Mouse (Mus musculus) embryonic facial prominence, embryonic 15.5 days (tissue): Measurements from ENCODE around the gene Adam19. TPM values are rescaled to one million over a fixed set of nuclear protein-coding genes. Genes with fewer than 3 reads are reported as not detected.
A peak's percentile ranks its signal among the peaks of the same experiment; 100 is the strongest.

Experiments used
- ATAC-seq: fragments of 200-750 bp; cut with Nextera tagmentation; 2 replicates; pipeline ENCODE4 v1.8.0; 2017; ENCODE audit warnings: low read depth, moderate TSS enrichment; ENCODE audit not compliant: insufficient number of reproducible peaks, low FRiP score, low TSS enrichment
- H3K27ac ChIP-seq: fragments of 300-500 bp; sonication (generic); replicated peaks from 2 replicates; pipeline ENCODE4 v1.5.1; 2015; ENCODE audit warnings: mild to moderate bottlenecking, inconsistent platforms
- H3K27me3 ChIP-seq: fragments of 300-500 bp; sonication (generic); 2 replicates; pipeline ENCODE4 v1.6.1; 2015; ENCODE audit warnings: inconsistent platforms
- H3K36me3 ChIP-seq: fragments of 300-500 bp; sonication (generic); 2 replicates; pipeline ENCODE4 v1.6.1; 2015; ENCODE audit warnings: mild to moderate bottlenecking, inconsistent platforms
- H3K4me1 ChIP-seq: fragments of 300-500 bp; sonication (generic); 2 replicates; pipeline ENCODE4 v1.6.1; 2015; ENCODE audit warnings: inconsistent platforms
- H3K4me2 ChIP-seq: fragments of 300-500 bp; sonication (generic); replicated peaks from 2 replicates; pipeline ENCODE4 v1.6.1; 2015; ENCODE audit warnings: mild to moderate bottlenecking, inconsistent platforms
- H3K4me3 ChIP-seq: fragments of 300-500 bp; sonication (generic); replicated peaks from 2 replicates; pipeline ENCODE4 v1.5.1; 2015; ENCODE audit warnings: mild to moderate bottlenecking, inconsistent platforms
- H3K9ac ChIP-seq: fragments of 300-500 bp; sonication (generic); 2 replicates; pipeline ENCODE4 v1.6.1; 2015; ENCODE audit warnings: inconsistent platforms
- H3K9me3 ChIP-seq: fragments of 300-500 bp; sonication (generic); replicated peaks from 2 replicates; pipeline ENCODE4 v1.6.1; 2016; ENCODE audit warnings: inconsistent platforms
- WGBS: fragments of 180-500 bp; shearing (Covaris S2); methylation state at CpG from one replicate; pipeline ENCODE4 v1.1.7; 2015; 5-methylcytosine and 5-hydroxymethylcytosine counted together
- microRNA-seq: library from miRNA; unstranded; fragments of <30 nt; microRNA quantifications from one replicate; pipeline ENCODE4, GENCODE M21; 2016; ENCODE audit warnings: borderline number of aligned reads
- polyA plus RNA-seq: library from polyadenylated mRNA; unstranded; fragments of >200 nt; fragmentation: Nextera tagmentation; extraction: Ambion mirVana; gene quantifications from 2 replicates; pipeline ENCODE4 v1.2.1, GENCODE M21; 2015

Adam19 gene
- polyA plus RNA-seq, 1 experiment from 2014 or later, result 13.4 TPM

DNA sequence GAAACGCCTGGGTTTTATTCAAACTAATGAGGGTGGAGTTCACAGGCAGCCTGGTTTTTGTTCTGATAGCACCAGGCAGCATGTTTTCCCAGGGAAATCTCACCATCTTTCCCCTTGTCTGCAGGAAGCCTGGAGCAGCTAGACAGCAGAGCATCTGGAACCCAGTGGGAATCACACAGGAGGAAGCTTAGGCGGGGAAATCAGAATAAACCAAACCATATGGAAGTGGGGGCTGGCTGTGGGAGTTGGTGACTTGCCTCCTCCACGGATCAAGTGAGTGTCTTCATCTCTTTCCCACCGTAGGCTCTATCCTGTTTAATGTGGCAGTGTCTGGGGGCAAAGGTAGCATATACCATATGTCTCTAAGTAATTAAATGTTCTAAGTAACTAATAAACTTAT is 129.7 kb downstream of the Adam19 start:
- H3K4me2 ChIP-seq, result no peak overlapping the region
- peak; percentile 54; the same call in 1 of the 2 replicates for ATAC-seq
- H3K27ac ChIP-seq, result peak overlapping the region; percentile 65; the same call in 1 of the 2 replicates
- WGBS, result 21% methylated on average over 4 of the region's 4 CpGs
- H3K27me3 ChIP-seq, result no peaks in the 10 kb centered on the region
- no peak overlapping the region for H3K9ac ChIP-seq
- H3K9me3 ChIP-seq, result no peaks in the 10 kb centered on the region
- H3K36me3 ChIP-seq, result no peaks in the 10 kb centered on the region
- peaks cover 23% of the 10 kb centered on the region; the same call in 1 of the 2 replicates for H3K4me1 ChIP-seq
- H3K4me3 ChIP-seq, result no peak overlapping the region

DNA sequence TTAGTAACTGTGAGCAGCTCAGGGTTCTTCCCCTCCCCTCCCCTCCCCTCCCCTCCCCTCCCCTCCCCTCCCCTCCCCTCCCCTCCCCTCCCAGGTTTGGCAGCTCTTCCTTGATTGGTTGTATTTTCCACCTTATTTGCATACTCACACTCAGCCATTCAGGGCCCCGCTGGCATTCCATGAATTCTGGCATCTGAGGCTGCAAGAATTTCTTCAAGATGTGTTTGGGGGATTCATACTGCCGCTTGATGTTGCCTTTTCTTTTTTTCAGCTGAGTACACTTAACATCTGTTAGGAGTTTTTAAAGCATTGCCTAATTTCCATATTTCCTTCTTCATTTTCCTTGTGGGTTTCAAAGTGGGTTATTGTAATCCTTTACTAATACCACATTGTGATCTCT is 132.5 kb downstream of the Adam19 start:
- no peak overlapping the region for H3K4me3 ChIP-seq
- H3K27me3 ChIP-seq, result no peaks in the 10 kb centered on the region
- no peak overlapping the region for H3K4me2 ChIP-seq
- 11% methylated on average over 2 of the region's 2 CpGs for WGBS
- H3K9me3 ChIP-seq, result no peaks in the 10 kb centered on the region
- H3K9ac ChIP-seq, result no peak overlapping the region
- H3K4me1 ChIP-seq, result peaks cover 23% of the 10 kb centered on the region; the same call in 1 of the 2 replicates
- H3K36me3 ChIP-seq, result no peaks in the 10 kb centered on the region
- 0 out of 2 replicates have a peak, but pooled peaks have one; percentile 39 for ATAC-seq
- H3K27ac ChIP-seq, result peak overlapping the region; percentile 71; the same call in 1 of the 2 replicates

DNA sequence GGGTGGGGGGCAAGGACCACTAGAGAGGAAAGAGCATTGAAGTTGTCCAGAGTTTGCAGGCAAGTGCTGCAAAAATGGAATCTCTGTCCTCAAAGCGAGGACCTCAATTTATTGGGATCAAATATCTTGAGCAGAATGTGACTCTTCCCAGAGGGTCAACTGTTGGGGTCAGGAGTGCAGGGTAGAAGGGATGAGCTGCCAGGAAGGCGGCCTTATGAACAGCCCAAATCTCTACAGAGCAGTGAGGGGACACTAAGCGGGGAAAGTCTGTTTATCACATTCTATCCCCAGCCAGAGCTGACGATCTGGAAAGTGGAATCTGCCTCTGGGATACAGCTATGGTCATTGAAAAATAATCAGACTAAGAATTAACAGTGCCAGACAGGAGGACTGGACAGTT is 138.4 kb downstream of the Adam19 start:
- H3K36me3 ChIP-seq, result no peaks in the 10 kb centered on the region
- H3K27me3 ChIP-seq, result no peaks in the 10 kb centered on the region
- H3K4me2 ChIP-seq, result no peak overlapping the region
- H3K4me3 ChIP-seq, result no peak overlapping the region
- 62% methylated on average over 4 of the region's 4 CpGs for WGBS
- H3K9me3 ChIP-seq, result no peaks in the 10 kb centered on the region
- no peak overlapping the region for H3K9ac ChIP-seq
- no peak for ATAC-seq
- no peak overlapping the region for H3K27ac ChIP-seq
- H3K4me1 ChIP-seq, result peaks cover 9% of the 10 kb centered on the region; the same call in 1 of the 2 replicates

Small RNAs within 50 kb of the gene (microRNA-seq; reads per million reads assigned to microRNA genes)
- gene Mir7239 (not detected), gene Mir8100 (not detected)

Other genes with a start within 250 kb of the Adam19 start
- 82.3 and 87.6 TPM in 2 replicates for gene Clint1, start 203.9 kb upstream of the Adam19 start, polyA plus RNA-seq
- 5.2 and 5.4 TPM in 2 replicates for gene Lsm11, start 111.1 kb upstream of the Adam19 start, polyA plus RNA-seq
- gene Thg1l, start 100.5 kb upstream of the Adam19 start, polyA plus RNA-seq, result 12.2 and 13.0 TPM in 2 replicates
- gene Sox30, start 75.7 kb upstream of the Adam19 start, polyA plus RNA-seq, result 0.20 and 0.23 TPM in 2 replicates
- 3.9 and 7.7 TPM in 2 replicates for gene Gm12166, start 3.7 kb upstream of the Adam19 start, polyA plus RNA-seq
- gene Nipal4, start 110.5 kb downstream of the Adam19 start, polyA plus RNA-seq, result 7.1 and 9.5 TPM in 2 replicates
- 2.9 and 3.4 TPM in 2 replicates for gene Fndc9, start 179.5 kb downstream of the Adam19 start, polyA plus RNA-seq